Mouse (Mus musculus) urinary bladder, adult 2 months (tissue): ENCODE measurements at regions not wholly inside any gene's neighbourhood (a gene's known extent, or its start where the extent isn't known, plus 50 kb on each side); places are given as distances from the start of the nearest gene placed in this dataset.
"Not testable (repeated sequence)": the region's sequence is repeated elsewhere in the genome, so short reads cannot be mapped to it uniquely, and the experiment has no call there.

ENCODE experiments used
- DNase-seq: peaks from one replicate; pipeline ENCODE4 v3.0.0; 2022; ENCODE audit warnings: low spot score

DNA sequence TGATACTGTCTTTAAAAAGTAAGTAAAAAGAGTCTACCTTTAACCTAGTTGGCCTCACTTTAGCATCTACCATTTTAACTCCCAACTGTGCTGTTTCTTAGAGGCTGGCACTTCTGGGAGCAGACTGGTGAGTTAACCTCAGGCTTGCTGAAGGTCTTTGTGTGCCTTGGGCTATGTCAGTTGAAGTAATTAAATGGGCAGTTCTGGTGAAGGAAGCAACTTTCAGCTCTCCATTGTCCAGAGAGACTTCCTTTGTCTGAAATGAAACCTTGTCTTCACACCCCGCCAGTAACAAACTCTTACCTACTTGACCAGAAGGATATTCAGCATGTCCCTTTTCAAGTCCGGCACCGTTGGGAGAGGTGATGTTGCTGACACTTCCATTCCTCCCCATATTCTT, 55.5 kb downstream of the Zfp281 start:
- DNase-seq, result no peak

DNA sequence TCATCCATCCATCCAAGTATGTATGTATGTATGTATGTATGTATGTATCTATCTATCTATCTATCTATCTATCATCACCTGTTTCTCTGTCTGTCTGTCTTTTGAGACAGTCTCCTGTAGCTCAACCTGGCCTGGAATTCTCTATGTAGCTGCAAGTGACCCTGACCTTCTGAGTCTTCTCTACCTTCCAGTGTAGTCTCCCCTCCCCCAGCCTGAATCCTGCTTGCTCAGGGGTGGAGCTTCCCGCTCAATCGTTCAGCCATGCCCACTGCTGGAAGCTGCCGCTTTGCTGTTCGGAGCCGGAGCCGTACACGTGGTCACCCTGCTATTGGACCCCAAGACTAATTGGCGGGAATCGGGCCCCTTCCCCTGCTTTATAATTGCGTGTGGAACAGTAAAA, 57.6 kb downstream of the Zfp281 start:
- DNase-seq, result not testable (repeated sequence)

DNA sequence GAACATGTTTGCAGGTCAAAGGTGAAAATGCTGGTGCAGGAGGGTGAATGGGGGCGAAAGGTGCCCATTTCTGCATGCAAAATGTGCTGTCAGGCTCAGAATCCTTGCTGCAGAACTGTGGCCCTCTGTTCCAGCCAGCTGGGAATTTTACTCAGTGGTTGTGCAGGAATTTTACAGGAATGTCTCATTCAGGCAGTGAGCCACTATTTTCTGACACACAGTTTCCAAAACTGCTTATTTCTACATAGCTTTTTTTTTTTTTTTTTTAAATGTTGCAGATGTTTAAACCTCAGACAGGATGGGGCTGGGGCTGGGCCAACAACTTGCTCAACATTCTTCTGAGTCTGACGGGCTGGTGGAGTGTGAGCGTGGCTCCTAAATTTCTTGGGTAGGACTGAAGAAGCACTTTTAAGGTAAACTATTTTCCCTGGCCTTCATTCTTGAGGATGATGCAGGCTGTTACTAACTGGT, 58.4 kb downstream of the Zfp281 start:
- no peak for DNase-seq

DNA sequence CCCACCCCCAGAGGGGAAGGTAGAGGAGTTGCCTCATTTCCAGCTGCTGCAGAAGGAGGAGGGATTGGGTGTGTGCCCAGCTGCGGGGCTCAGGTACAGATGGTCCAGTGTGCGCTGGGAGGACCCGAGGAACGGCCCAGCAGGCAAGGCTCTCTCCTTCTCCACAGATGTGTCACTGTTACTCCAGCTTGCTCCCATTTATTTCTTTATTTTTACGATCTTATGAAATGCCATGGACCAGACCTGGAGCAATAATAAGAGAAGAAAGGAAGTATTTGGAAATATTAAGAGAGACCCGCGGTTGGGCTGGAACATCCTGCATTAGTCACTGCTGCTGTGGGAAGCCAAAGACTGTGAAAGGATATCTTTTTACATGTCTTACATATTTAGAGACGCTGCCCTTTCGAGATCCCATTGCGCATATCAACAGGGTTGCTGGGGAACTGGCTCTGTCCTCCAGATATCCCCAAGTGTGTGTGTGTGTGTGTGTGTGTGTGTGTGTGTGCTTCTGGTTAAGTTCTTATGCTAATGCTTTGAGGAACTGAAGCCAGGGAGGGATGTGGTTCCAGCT, 58.9 kb downstream of the Zfp281 start:
- no peak for DNase-seq

DNA sequence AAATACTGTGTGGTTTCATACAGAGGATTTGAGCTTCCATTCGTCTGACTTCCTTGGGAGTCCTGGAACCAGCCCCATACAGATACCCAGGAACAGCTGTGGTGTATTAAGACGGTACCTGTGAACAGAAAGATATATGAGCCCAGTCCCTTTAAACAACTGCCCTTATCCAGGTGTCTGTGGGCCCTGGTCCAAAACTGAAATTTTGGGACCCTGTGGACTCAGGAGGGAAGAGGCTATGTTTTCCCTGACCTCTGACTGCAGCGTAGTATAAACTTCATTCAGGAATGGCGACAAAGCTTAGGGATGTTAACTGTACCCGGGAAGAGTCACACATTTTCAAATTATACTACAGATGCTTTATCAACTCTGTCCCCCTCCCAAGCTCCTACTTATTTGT, 59.8 kb downstream of the Zfp281 start:
- no peak for DNase-seq

DNA sequence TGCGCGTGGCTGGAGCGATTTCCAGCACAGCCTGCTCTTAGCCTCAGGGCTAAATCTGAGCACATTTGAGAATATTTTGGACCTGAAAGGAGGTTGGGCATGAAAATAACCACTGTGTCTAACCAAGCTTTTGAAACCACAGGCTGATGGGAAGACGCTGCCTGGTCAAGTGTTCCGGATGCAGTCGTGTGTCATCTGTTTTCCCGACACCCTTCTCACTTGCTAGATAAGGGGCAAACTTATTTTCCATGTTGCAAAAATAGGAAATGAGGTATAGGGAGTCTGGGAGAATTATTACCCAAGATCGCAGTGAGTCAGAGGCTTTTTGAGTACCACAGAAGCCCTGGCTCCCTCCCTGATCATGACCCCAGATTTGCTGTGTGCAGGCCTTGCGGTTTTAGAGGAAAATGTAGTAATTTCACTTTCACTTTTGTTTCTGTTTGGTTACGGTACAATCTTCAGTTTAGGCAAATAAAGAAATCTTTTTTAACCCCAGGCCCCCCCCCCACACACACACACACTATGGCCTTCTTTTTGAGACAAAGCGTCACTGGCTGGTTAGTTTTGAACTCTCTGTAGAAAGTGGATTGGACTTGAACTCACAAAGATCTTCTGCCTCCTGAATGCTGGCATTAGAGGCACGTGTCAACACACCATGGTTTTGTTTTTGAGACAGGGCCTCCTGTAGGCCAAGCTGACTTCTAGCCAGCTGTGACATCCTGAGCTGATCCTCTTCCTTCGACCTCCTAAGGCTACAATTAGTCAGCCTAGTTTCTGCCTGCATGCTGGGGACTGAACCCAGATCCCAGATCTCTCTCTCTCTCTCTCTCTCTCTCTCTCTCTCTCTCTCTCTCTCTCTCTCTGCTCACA, 60.7 kb downstream of the Zfp281 start:
- no peak for DNase-seq

DNA sequence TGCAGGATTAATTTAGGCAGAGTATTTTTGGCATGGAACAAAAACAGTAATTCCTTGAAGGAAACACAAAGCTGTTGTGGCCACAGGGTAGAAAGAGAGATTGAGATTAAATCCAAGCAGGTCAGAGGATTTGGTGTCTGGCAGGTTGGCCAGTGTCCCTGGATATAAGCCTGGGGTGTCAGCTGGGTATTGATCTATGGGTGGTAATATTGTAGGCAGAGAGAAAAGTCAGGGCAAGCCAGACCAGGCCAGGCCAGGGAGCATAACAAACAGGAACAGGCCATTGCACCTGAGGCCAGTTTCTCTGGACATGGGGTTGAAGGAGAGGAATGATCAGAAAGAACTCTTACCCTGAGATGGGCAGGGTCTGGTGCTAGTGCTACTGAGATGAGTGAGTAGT, 61.8 kb downstream of the Zfp281 start:
- DNase-seq, result no peak

DNA sequence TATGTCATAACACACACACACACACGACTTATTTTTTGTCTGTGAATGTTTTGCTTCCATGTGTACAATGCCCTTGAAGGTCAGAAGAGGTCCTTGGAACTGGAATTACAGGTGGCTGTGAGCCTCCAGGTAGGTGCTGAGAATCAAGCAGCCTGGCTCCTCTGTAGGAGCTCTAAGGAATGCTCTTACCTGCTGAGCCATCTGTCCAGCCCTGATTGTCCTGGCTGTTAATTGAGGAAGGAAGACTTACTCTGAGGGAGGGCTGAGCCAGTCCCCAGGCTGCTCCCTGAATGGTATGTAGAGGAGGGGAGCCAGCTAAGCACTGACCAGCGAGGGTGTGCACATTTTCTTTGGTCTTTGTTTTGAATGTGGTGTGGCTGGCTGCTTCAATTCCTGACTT, 65.4 kb downstream of the Zfp281 start:
- DNase-seq, result no peak

DNA sequence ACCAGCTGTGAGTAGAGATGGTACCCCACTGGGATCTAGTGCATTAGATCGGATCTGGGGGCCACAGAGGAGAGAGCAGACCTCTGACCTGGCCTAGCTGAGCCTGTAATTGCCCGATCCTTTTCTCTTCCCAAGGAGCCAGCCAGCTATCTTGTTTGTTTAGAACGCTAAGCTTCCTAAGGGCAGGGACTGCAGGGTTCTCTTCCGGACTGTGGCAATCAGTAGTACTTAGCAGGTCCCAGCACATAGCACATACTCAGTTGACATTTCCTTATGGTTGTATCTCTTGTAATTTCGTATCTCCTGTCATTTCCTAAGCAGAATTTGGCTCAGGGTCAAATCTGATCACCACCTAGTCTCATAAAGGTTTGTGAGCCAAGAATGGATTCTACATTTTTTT, 68.7 kb downstream of the Zfp281 start:
- no peak for DNase-seq

DNA sequence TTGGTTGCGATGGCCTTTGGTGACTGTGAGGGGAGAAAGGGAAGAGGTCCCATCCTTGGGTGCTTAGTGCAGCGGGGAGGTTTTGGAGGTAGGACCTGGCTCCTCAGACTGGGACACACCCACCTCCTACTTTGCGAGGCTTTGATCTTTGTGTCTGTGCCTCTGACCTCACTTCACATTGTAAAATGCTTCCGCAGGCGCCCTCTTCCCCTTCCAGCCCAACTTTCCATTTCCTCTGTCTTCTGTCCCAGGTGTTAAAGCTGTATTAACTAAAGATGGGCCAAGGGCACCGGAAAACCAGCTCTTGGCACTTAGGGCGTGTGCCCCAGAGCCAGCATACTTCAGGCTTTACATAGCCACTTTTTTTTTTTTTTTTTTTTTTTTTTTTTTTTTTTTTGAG, 70.3 kb downstream of the Zfp281 start:
- DNase-seq, result no peak

DNA sequence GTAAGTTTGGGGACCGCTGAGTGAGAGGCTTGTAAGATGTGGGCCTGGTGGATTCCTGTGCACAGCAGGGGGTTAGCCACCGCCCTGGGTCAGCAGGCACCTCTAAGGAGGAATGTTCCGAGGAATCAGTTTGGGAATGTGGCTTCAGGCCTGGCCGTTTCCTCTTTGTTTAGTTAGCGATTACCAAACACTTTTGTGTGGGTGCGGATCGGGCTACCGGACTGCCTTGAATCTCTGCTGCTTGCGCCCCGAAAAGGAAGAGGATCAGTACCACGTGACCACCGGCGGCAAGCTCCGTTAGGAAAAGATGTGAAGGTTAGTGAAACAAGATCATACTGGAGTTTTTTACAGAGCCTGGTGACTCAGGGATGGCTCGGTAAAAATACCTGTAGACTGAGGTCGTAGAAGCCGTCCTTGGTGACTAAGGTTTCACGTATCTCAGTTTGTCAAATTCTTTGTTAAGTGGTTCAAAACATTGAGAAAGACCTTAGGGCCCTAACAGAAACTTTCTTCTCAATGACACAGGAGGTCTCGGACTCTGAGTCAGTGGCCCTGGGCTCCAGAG, 71.5 kb downstream of the Zfp281 start:
- no peak for DNase-seq

DNA sequence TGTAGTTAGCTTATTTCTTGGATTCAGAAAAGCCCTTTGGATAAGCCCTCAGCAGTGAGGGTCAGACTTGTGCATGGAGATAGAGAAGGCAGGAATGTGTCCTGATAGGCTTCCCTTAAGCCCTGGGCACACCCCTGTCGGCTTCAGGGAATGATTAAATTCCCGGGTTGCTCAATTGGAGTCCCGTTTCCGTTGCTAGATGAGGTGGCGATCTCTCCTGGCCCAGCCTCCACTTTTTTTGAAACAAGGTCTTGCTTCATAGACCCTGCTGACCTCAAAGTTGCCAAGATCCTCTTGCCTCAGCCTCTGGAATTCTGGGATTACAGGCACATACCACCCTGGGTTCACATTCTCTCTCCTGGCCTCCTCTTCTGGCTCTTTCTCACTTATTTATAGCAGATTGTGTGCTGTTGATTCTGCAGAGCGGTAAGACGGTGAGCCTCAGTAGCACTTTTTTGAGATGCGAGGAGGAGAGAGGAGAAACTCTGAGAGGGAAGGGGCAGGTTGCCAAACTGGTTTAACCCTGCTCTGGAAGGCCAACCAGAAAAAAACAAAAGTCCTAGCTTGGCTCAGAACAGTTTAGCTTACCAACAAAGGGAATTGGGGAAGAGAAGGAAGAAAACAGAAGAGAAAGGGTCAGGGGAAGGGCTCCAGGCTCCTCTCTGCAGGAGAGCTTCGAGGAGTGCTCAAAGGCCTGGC, 73.9 kb downstream of the Zfp281 start:
- no peak for DNase-seq

DNA sequence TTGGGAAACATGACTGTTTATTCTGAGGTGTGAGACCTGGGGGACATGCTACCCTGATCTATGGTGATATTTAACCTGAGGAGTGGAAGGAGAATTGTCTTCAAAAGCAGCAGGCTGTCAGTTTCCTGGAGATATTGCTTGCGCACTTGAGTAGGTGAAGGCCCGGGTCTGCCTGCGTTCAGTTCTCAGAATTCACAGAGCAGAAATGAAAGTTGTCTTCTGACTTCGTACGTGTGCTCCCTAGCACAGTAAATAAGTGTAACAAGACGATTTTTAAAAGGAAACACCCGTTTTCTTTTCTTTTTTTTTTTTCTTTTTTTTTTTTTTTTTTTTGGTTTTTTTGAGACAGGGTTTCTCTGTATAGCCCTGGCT, 74.4 kb downstream of the Zfp281 start:
- DNase-seq, result no peak

DNA sequence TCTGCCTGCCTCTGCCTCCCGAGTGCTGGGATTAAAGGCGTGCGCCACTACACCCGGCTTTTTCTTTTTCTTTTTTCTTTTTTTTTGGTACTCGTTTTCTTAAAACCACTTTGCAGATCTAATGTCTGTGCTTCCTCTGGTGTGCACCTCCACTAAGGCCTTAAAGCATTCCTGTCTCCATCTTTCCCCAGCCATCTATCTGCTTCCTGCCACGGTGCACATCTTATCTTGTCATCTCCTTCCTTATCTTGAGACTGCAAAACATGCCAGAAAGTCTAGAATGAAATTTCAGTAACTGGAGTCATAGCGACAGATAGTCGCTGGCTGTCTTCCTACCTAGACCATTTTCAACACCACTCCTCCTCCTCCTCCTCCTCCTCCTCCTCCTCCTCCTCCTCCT, 74.9 kb downstream of the Zfp281 start:
- no peak for DNase-seq

DNA sequence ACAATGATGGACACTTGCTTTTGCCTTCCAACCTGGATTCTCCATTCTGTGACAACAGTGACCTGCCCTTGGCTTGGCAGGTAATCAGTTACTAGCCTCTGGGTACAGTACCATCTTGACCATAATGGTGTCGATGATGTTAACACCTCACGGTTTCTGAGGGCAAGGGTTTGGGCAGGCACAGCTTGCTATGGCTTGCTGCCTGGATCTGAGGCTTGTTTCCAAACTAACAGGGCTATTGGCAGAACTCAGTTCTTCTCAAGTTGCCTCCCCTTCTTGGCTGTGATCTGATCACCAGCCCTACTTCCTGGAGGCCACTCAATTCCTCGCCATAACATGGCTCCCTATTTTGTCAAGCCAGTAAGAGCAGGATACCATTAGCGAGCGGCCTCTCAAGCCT, 79.4 kb downstream of the Zfp281 start:
- no peak for DNase-seq

DNA sequence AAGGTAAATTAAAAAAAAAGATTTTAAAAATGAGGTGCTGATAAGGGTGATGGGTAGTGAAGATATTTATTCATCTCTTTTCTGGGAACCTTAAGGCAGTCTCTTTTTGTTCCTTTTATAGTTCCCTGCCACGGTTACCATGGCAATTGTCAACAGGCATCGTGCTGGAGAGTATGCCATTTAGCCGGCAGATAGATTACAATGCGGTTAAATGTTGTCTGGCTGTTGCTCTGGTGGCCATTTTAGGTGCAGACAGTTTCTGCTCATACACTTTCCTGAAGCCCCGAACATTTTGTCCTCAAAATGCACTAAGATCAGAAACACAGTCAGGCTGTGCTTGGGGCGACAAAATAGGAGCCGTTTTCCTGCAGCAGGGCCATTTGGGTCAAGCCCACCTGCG, 81.8 kb downstream of the Zfp281 start:
- no peak for DNase-seq

DNA sequence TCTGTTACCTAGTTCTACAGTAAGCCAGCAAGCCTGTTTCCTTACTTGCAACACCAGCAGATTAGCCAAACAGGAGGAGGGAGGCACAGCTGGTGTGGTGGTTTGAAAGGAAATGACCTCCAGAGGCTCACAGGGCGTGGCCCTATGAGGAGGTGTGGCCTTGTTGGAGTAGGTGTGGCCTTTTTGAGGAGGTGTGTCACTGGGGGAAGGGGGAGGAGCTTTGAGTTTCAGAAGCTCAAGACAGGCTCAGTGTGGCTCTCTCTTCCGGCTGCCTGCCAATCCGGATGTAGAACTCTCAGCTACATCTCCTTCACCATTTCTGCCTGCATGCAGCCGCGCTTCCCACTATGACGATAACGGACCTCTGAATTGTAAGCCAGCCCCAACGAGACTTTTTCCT, 82.7 kb downstream of the Zfp281 start:
- no peak for DNase-seq

DNA sequence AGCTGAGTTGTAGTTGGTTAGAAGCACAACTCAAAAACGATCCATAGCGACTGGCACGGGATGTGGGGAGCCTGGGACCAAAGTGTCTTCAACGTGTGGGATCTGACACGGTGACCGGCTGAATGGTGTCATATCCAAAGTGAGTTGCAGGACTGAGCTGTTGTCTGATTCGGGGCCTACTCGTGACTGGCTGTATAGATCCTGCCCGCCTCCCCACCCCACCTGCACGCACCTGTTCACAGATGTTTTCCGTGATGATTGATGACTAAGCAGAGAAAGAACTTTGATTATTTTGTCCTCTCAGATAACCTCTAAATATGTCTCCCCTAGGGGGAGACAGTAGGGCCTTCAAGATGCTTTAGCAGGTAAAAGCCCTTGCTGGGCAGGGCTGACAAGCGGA, 83.2 kb downstream of the Zfp281 start:
- DNase-seq, result no peak

DNA sequence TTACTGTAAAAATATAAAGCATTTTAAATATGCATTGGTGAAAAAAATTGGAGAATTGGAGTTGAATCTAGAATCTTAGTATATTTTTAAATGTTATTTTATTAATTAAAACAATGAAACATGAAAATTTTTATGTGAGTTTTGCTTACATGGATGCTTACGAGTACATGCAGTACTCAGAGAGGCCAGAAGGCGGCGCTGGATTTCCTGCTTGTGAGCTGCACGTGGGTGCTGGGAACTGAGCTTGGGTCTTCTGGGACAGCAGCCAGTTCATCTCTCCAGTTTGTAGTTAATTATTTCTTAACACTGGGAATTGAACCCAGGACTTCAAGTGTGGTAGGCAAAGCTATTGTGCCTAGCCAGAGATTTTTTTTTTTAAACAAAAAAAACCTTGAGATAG, 85.5 kb downstream of the Zfp281 start:
- DNase-seq, result no peak

DNA sequence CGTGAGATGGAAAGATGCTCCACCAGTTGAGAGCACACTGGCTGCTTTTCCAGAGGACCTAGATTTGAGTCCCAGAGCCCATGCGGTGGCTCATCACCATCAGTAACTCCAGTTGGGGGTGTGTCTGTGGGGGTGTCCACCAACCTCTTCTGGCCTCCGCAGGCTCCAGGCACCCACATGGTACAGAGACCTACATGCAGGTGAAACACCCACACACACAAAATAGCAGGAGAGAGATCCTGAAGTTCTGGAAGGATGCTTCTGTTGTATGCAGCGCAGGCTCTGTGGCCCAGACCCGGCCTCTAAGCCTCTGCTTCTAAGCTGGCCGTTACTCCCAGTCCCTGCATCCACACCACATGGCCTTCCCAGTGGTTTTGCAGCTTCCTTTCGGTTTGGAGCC, 86.5 kb downstream of the Zfp281 start:
- DNase-seq, result no peak

DNA sequence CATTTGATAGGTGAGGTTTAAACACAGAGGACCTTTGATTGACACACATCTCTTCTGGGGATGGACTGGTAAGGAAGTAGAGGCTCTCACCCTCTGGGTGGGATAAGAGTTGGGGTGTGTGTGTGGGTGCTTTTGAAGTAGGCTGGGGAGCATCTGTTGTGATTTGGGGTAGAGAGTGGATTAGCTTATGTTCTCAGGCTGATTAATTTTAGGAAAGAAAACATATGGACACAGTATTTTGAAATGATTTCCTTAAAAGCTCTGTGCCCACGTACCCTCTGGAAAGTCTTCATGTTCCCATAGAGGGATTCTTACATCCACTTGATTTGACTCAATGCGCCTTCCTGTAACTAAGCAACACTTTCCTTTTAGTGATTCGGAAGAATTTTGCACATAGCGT, 89.4 kb downstream of the Zfp281 start:
- DNase-seq, result no peak

DNA sequence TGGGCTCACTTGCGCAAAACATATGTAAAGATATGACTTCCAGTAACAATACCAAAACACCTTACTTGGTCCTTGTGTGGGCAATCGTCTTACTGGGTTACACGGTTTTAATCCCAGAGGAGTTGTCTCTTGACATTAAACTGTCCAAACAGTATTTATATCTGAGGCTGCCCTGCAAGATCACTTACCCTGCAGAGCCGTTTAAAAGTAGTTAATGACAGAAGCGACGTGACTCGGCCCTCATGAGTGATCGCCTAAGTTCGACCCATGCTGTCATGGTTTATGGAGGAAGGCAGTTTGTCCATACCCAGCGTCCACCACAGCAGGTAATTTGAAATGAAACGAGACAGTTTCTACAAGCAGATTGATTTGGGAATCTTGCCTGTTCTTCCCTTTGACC, 90.3 kb downstream of the Zfp281 start:
- no peak for DNase-seq
